Mouse (Mus musculus) CH12.LX (cell line): ENCODE measurements at regions not wholly inside any gene's neighbourhood (a gene's known extent, or its start where the extent isn't known, plus 50 kb on each side); places are given as distances from the start of the nearest gene placed in this dataset.

Experiments used
- BHLHE40 ChIP-seq: IDR thresholded peaks from 2 replicates; pipeline ENCODE4 v1.6.1; 2011; ENCODE audit warnings: mild to moderate bottlenecking, low read depth, low read length, improper control_type of control experiment
- CTCF ChIP-seq, 2 experiments: IDR thresholded peaks in 1 of 2; conservative IDR thresholded peaks in 1 of 2; 2 replicates each; pipeline ENCODE4 v1.5.1; 2011 to 2012; ENCODE audit warnings: low read depth in 2 of 2, low read length in 2 of 2, improper control_type of control experiment in 1 of 2, inconsistent platforms in 1 of 2, mild to moderate bottlenecking in 1 of 2, moderate library complexity in 1 of 2
- E2F4 ChIP-seq: IDR thresholded peaks from 2 replicates; pipeline ENCODE4 v1.6.1; 2011; ENCODE audit warnings: low read depth, low read length, improper control_type of control experiment; ENCODE audit not compliant: insufficient replicate concordance
- EP300 ChIP-seq: IDR thresholded peaks from 2 replicates; pipeline ENCODE4 v1.6.1; 2011; ENCODE audit warnings: low read length, improper control_type of control experiment
- MAX ChIP-seq: IDR thresholded peaks from 2 replicates; pipeline ENCODE4 v1.6.1; 2011; ENCODE audit warnings: low read length, improper control_type of control experiment
- POLR2A ChIP-seq: IDR thresholded peaks from 2 replicates; pipeline ENCODE4 v1.6.1; 2011; ENCODE audit warnings: low read depth, mild to moderate bottlenecking, improper control_type of control experiment, low read length
- POLR2AphosphoS2 ChIP-seq: IDR thresholded peaks from 2 replicates; pipeline ENCODE4 v1.6.1; 2011; ENCODE audit warnings: low read depth, low read length, improper control_type of control experiment
- TBP ChIP-seq: conservative IDR thresholded peaks from 2 replicates; pipeline ENCODE4 v1.6.1; 2011; ENCODE audit warnings: low read depth, low read length, improper control_type of control experiment
- TCF12 ChIP-seq: IDR thresholded peaks from 2 replicates; pipeline ENCODE4 v1.6.1; 2014; ENCODE audit warnings: low read depth, mild to moderate bottlenecking, inconsistent platforms, low read length, improper control_type of control experiment

- no peak for TF ChIP-seq POLR2AphosphoS2
- no peak for TF ChIP-seq EP300
- TF ChIP-seq POLR2A: no peak
- TF ChIP-seq BHLHE40: no peak
- no peak for TF ChIP-seq E2F4
- TF ChIP-seq CTCF (conservative IDR thresholded peaks at IDR 0.05 in 1 of 2, IDR thresholded peaks at IDR 0.05 in 1 of 2; ENCODE audit: low read depth in 2 of 2, low read length in 2 of 2): no peak
- no peak for TF ChIP-seq MAX
- no peak for TF ChIP-seq TCF12
- no peak for TF ChIP-seq TBP
These were observed 103.2 kb upstream of the Vangl1 start for GRCm38 (mm10) chr3:102307656-102308055.
